Mouse (Mus musculus) forebrain, embryonic 16.5 days (tissue): Measurements from ENCODE around the gene Zbtb18. TPM values are rescaled to one million over a fixed set of nuclear protein-coding genes. Genes with fewer than 3 reads are reported as not detected.
"Not testable (repeated sequence)": the region's sequence is repeated elsewhere in the genome, so short reads cannot be mapped to it uniquely, and the experiment has no call there.

Experiments used
- ATAC-seq: fragments of 200-750 bp; cut with Nextera tagmentation; 2 replicates; pipeline ENCODE4 v1.8.0; 2017; ENCODE audit warnings: mild to moderate bottlenecking, moderate library complexity
- H3K27ac ChIP-seq: fragments of 300-500 bp; sonication (generic); 2 replicates; pipeline ENCODE4 v1.5.1; 2014; ENCODE audit warnings: low read length, control low read depth
- H3K27me3 ChIP-seq: fragments of 300-500 bp; sonication (generic); replicated peaks from 2 replicates; pipeline ENCODE4 v1.6.1; 2014; ENCODE audit warnings: low read length; ENCODE audit not compliant: control insufficient read depth, insufficient read depth
- H3K36me3 ChIP-seq: fragments of 300-500 bp; sonication (generic); 2 replicates; pipeline ENCODE4 v1.6.1; 2014; ENCODE audit not compliant: control insufficient read depth, insufficient read depth
- H3K4me1 ChIP-seq: fragments of 300-500 bp; sonication (generic); replicated peaks from 2 replicates; pipeline ENCODE4 v1.6.1; 2014; ENCODE audit warnings: low read length; ENCODE audit not compliant: control insufficient read depth, insufficient read depth
- H3K4me2 ChIP-seq: fragments of 300-500 bp; sonication (generic); 2 replicates; pipeline ENCODE4 v1.6.1; 2014; ENCODE audit warnings: mild to moderate bottlenecking, low read length, control low read depth
- H3K4me3 ChIP-seq: fragments of 300-500 bp; sonication (generic); replicated peaks from 2 replicates; pipeline ENCODE4 v1.5.1; 2014; ENCODE audit warnings: mild to moderate bottlenecking, low read length, control low read depth
- H3K9ac ChIP-seq: fragments of 300-500 bp; sonication (generic); replicated peaks from 2 replicates; pipeline ENCODE4 v1.6.1; 2014; ENCODE audit warnings: low read depth, low read length, control low read depth
- H3K9me3 ChIP-seq: fragments of 300-500 bp; sonication (generic); 2 replicates; pipeline ENCODE4 v1.6.1; 2016; ENCODE audit warnings: low read length; ENCODE audit not compliant: control insufficient read depth
- WGBS: fragments of 180-500 bp; shearing (Covaris S2); extraction: QIAGEN DNeasy Blood & Tissue Kit; methylation state at CpG from one replicate; pipeline ENCODE4 v1.1.7; 2014; 5-methylcytosine and 5-hydroxymethylcytosine counted together
- polyA plus RNA-seq: library from polyadenylated mRNA; unstranded; fragments of >200 nt; fragmentation: Nextera tagmentation; extraction: Ambion mirVana; gene quantifications from 2 replicates; pipeline ENCODE4 v1.2.1, GENCODE M21; 2015

Zbtb18 gene
- polyA plus RNA-seq, 1 experiment from 2014 or later: 111 TPM

DNA sequence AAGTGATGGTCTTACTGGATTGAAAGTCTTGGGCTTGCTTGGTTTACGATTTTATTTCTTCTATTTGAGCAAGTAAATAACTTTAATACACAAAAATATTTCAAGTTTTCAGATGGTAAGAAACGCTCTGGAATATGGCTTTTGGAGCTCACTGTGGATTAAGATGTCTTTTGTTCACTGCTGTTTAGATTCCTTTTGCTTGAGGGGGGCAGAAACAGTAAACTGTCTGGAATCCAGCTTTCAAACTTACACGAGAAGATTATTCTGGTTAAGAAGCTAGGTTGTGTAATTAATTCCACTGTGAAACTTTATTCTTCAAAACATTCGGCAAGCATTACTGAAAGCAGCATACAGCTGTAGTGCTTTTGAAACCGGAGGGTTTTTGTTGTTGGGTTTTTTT, 2.8 kb downstream of the Zbtb18 start:
- H3K27ac ChIP-seq: peak overlapping the region; percentile 96
- WGBS: 7% methylated on average over 5 of the region's 5 CpGs
- no peaks in the 10 kb centered on the region for H3K27me3 ChIP-seq
- peaks cover 30% of the 10 kb centered on the region for H3K4me1 ChIP-seq
- H3K4me2 ChIP-seq: peak overlapping the region; percentile 22
- H3K9me3 ChIP-seq: no peaks in the 10 kb centered on the region
- ATAC-seq: no peak
- H3K36me3 ChIP-seq: peaks cover 3% of the 10 kb centered on the region; the same call in 1 of the 2 replicates
- H3K9ac ChIP-seq: peak overlapping the region; percentile 89
- H3K4me3 ChIP-seq: peak overlapping the region; percentile 64

DNA sequence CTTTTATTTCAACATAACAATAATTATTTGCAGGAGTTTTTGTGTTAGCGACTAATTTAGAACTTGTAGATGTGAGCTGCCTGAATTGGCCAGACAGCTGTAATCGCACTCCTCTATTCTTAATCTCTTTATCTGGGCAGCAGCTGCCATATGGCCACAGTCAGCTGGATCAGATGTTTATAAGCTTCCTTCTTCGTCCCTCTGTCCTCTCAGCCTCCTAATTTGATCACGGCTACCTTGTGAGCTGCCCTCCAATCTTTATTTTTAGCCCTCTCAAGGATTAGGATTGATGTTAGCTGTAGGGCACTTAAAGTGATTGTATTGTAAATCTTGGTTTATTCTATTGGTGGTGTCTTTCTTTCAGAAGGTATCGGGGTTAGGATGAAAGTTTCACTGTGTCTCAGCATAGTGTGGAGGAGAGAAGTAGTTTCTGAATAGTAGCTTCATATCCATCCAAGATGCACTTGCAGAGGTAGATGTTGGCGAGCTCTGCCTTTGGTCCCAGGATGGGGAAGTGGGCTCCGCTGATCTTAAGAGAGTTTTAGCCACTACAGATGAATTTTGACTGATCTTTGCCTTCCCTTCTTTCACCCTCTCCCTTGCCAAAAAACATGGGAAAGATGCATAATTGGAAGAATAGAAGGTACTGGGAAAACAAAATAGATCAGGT, 3.4 kb downstream of the Zbtb18 start:
- peak overlapping the region; percentile 74 for H3K9ac ChIP-seq
- ATAC-seq: no peak
- no peaks in the 10 kb centered on the region for H3K9me3 ChIP-seq
- WGBS: 15% methylated on average over 7 of the region's 7 CpGs
- H3K27ac ChIP-seq: peak overlapping the region; percentile 96
- peak overlapping the region; percentile 45 for H3K4me2 ChIP-seq
- H3K27me3 ChIP-seq: no peaks in the 10 kb centered on the region
- H3K4me1 ChIP-seq: peaks cover 27% of the 10 kb centered on the region
- peak overlapping the region; percentile 64 for H3K4me3 ChIP-seq
- H3K36me3 ChIP-seq: peaks cover 3% of the 10 kb centered on the region; the same call in 1 of the 2 replicates

DNA sequence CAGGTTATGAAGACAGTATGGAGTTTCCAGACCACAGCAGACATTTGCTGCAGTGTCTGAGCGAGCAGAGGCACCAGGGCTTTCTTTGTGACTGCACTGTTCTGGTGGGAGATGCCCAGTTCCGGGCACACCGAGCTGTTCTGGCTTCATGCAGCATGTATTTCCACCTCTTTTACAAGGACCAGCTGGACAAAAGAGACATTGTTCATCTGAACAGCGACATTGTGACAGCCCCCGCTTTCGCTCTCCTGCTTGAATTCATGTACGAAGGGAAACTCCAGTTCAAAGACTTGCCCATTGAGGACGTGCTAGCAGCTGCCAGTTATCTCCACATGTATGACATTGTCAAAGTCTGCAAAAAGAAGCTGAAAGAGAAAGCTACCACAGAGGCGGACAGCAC, 4.9 kb downstream of the Zbtb18 start:
- 8% methylated on average over 9 of the region's 9 CpGs for WGBS
- peak overlapping the region; percentile 53 for H3K4me3 ChIP-seq
- peaks cover 27% of the 10 kb centered on the region for H3K4me1 ChIP-seq

DNA sequence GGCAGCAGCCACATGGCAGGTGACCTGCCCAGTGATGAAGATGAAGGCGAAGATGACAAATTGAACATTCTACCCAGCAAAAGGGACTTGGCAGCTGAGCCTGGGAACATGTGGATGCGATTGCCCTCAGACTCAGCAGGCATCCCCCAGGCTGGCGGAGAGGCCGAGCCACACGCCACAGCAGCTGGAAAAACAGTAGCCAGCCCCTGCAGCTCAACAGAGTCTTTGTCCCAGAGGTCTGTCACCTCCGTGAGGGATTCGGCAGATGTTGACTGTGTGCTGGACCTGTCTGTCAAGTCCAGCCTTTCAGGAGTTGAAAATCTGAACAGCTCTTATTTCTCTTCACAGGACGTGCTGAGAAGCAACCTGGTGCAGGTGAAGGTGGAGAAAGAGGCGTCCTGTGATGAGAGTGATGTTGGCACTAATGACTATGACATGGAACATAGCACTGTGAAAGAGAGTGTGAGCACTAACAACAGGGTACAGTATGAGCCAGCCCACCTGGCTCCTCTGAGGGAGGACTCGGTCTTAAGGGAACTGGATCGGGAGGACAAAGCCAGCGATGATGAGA, 5.5 kb downstream of the Zbtb18 start:
- Histone ChIP-seq H3K4me1 (peaks cover 27% of the 10 kb centered on the region), H3K27me3 (no peaks in the 10 kb centered on the region), H3K4me2 (peak overlapping the region; percentile 55), H3K27ac (peak overlapping the region; percentile 96), H3K36me3 (peaks cover 3% of the 10 kb centered on the region; the same call in 1 of the 2 replicates), H3K9ac (peak overlapping the region; percentile 79), H3K4me3 (peak overlapping the region; percentile 53), H3K9me3 (no peaks in the 10 kb centered on the region)
- ATAC-seq: 0 out of 2 replicates have a peak, but pooled peaks have one; percentile 18
- WGBS: 20% methylated on average over 12 of the region's 12 CpGs

More for the DNA sequence above, 4.9 kb downstream of the Zbtb18 start:
- Histone ChIP-seq H3K36me3 (peaks cover 3% of the 10 kb centered on the region; the same call in 1 of the 2 replicates), H3K27me3 (no peaks in the 10 kb centered on the region), H3K9me3 (no peaks in the 10 kb centered on the region), H3K27ac (peak overlapping the region; percentile 96), H3K9ac (peak overlapping the region; percentile 79), H3K4me2 (peak overlapping the region; percentile 55)
- no peak for ATAC-seq

DNA sequence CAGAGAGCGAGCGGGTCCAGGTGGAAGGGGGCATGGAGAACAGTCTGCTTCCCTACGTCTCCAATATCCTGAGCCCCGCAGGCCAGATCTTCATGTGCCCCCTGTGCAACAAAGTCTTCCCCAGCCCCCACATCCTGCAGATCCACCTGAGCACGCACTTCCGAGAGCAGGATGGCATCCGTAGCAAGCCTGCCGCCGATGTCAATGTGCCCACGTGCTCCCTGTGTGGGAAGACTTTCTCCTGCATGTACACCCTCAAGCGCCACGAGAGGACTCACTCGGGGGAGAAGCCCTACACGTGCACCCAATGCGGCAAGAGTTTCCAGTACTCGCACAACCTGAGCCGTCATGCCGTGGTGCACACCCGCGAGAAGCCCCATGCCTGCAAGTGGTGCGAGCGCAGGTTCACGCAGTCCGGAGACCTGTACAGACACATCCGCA, 6.0 kb downstream of the Zbtb18 start:
- H3K27ac ChIP-seq: peak overlapping the region; percentile 96
- H3K4me3 ChIP-seq: peak overlapping the region; percentile 53
- peak overlapping the region; percentile 79 for H3K9ac ChIP-seq
- no peaks in the 10 kb centered on the region for H3K27me3 ChIP-seq
- H3K4me1 ChIP-seq: peaks cover 27% of the 10 kb centered on the region
- 0 out of 2 replicates have a peak, but pooled peaks have one; percentile 1 for ATAC-seq
- H3K9me3 ChIP-seq: no peaks in the 10 kb centered on the region
- H3K4me2 ChIP-seq: peak overlapping the region; percentile 55
- H3K36me3 ChIP-seq: peaks cover 3% of the 10 kb centered on the region; the same call in 1 of the 2 replicates
- 49% methylated on average over 25 of the region's 25 CpGs for WGBS

DNA sequence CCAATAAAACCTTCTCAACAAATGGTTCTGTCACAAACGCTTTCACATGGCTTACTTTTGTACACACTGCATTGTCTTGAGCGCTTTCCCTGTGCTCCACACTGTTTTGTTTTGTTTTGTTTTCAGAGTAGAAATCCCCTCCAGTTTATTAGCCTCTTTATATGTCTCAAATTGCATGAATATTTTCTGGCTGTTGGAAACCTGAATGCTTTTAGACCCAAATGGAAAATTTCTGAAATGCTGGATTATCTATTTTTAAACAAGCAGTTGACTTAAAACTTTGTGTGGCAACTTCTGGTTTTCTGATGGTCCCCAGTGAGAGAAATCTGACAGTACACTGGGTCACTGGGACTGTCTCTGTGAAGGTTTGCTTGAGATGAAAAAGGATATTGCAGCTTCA, 6.8 kb downstream of the Zbtb18 start:
- no peak for ATAC-seq
- no peaks in the 10 kb centered on the region for H3K27me3 ChIP-seq
- peaks cover 3% of the 10 kb centered on the region; the same call in 1 of the 2 replicates for H3K36me3 ChIP-seq
- peak overlapping the region; percentile 53 for H3K4me3 ChIP-seq
- WGBS: 15% methylated on average over 2 of the region's 2 CpGs
- peak overlapping the region; percentile 62 for H3K9ac ChIP-seq
- H3K4me2 ChIP-seq: peak overlapping the region; percentile 55
- H3K9me3 ChIP-seq: no peaks in the 10 kb centered on the region
- peaks cover 25% of the 10 kb centered on the region for H3K4me1 ChIP-seq
- H3K27ac ChIP-seq: peak overlapping the region; percentile 96

DNA sequence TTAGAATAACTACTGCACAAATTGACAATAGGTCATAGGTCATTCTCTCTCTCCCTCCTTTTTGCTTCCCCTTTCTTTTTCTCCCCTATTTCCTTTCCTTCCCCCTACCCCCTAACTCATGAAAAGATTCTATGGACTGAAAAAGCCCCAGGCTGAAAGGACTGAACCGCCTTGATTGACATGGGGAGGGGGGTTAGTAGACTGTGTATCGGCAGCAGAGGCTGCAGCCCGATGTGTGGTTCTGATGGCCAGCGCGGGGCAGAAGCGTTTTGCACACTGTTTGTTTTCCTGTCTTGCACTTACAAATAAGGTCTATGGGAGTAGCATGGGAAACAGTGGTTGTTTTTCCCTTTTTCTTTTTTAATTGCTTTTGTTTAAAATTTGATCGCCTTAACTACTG, 7.7 kb downstream of the Zbtb18 start:
- H3K4me3 ChIP-seq: peak overlapping the region; percentile 41
- peak overlapping the region; percentile 40 for H3K4me2 ChIP-seq
- 8% methylated on average over 7 of the region's 7 CpGs for WGBS

DNA sequence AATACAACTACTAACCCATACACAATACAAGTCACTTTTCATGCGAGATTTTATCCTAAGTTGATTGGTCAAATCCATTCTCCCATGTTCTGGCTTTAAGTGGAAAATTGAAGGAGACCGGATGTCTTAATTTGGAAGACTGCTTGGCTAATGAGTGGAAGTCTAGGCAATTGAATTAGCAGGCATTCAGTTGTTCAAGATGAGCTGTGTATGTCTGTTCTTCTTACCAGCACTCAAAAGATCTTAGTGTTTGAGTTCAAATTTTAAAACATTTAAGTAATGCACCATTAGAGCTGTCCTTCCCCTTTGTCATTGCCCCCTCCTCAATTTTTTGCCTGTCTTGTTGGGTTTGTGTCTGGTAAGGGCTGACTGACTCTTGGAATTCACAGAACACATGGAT, 8.9 kb downstream of the Zbtb18 start:
- Histone ChIP-seq H3K4me2 (peak overlapping the region; percentile 59), H3K9me3 (no peaks in the 10 kb centered on the region), H3K27ac (peak overlapping the region; percentile 93), H3K27me3 (no peaks in the 10 kb centered on the region), H3K9ac (peak overlapping the region; percentile 55), H3K4me1 (peaks cover 19% of the 10 kb centered on the region), H3K4me3 (peak overlapping the region; percentile 37), H3K36me3 (peaks cover 3% of the 10 kb centered on the region; the same call in 1 of the 2 replicates)
- ATAC-seq: no peak
- 51% methylated on average over 2 of the region's 2 CpGs for WGBS

More for the DNA sequence above, 7.7 kb downstream of the Zbtb18 start:
- Histone ChIP-seq H3K27ac (peak overlapping the region; percentile 84), H3K9ac (peak overlapping the region; percentile 49), H3K4me1 (peaks cover 21% of the 10 kb centered on the region)
- ATAC-seq: peak; percentile 32
- not testable (repeated sequence) for H3K36me3 ChIP-seq, H3K9me3 ChIP-seq, H3K27me3 ChIP-seq

DNA sequence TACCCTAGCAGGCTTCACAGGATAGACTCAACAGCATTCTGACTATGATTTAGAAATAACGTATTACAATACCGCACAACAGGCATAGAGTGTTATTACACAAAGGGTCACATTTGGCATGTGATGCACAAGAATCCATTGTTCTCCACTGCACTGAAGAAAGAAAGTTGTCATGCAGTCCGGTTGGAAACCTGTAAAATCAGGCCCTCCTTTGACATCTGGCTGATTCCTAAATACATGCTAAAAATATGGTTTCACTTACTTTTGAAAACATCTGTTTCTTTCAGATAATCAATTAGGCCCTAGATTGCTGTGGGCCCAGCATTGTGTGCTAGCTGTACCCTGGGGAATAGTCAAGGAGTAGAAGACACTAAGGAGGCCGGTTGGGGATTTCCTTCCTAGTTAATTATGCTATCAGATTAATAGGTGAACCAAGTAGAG, 9.9 kb downstream of the Zbtb18 start:
- 25% methylated on average over 4 of the region's 4 CpGs for WGBS
- peak overlapping the region; percentile 37 for H3K4me3 ChIP-seq
- ATAC-seq: no peak

More for the DNA sequence above, 9.9 kb downstream of the Zbtb18 start:
- peak overlapping the region; percentile 59 for H3K4me2 ChIP-seq
- peak overlapping the region; percentile 93 for H3K27ac ChIP-seq
- H3K27me3 ChIP-seq: no peaks in the 10 kb centered on the region
- H3K9ac ChIP-seq: peak overlapping the region; percentile 55
- no peaks in the 10 kb centered on the region for H3K9me3 ChIP-seq
- H3K4me1 ChIP-seq: peaks cover 27% of the 10 kb centered on the region
- H3K36me3 ChIP-seq: peaks cover 3% of the 10 kb centered on the region; the same call in 1 of the 2 replicates
